Mouse (Mus musculus) stomach, postnatal 0 days (tissue): ENCODE results near the gene Mpp2. TPM values are rescaled to one million over a fixed set of nuclear protein-coding genes. Genes with fewer than 3 reads are reported as not detected.

Experiments
- ATAC-seq: fragments of 200-750 bp; cut with Nextera tagmentation; 2 replicates; pipeline ENCODE4 v1.8.0; 2017; ENCODE audit not compliant: low FRiP score, low TSS enrichment
- DNase-seq: peaks from one replicate; pipeline ENCODE4 v3.0.0-alpha.2; 2016; ENCODE audit warnings: low spot score
- H3K27ac ChIP-seq: fragments of 300-500 bp; sonication (generic); replicated peaks from 2 replicates; pipeline ENCODE4 v1.5.1; 2014; ENCODE audit warnings: mild to moderate bottlenecking, control low read depth
- H3K27me3 ChIP-seq: fragments of 300-500 bp; sonication (generic); 2 replicates; pipeline ENCODE4 v1.6.1; 2014; ENCODE audit warnings: low read length; ENCODE audit not compliant: control insufficient read depth, insufficient read depth
- H3K36me3 ChIP-seq: fragments of 300-500 bp; sonication (generic); 2 replicates; pipeline ENCODE4 v1.6.1; 2014; ENCODE audit warnings: low read length, mixed read lengths; ENCODE audit not compliant: control insufficient read depth, insufficient read depth
- H3K4me1 ChIP-seq: fragments of 300-500 bp; sonication (generic); replicated peaks from 2 replicates; pipeline ENCODE4 v1.6.1; 2014; ENCODE audit warnings: antibody characterized with exemption; ENCODE audit not compliant: control insufficient read depth, insufficient read depth
- H3K4me2 ChIP-seq: fragments of 300-500 bp; sonication (generic); replicated peaks from 2 replicates; pipeline ENCODE4 v1.6.1; 2014; ENCODE audit warnings: low read depth, mild to moderate bottlenecking, control low read depth, moderate library complexity
- H3K4me3 ChIP-seq: fragments of 300-500 bp; sonication (generic); 2 replicates; pipeline ENCODE4 v1.5.1; 2014; ENCODE audit warnings: low read depth, low read length, control low read depth
- H3K9ac ChIP-seq: fragments of 300-500 bp; sonication (generic); 2 replicates; pipeline ENCODE4 v1.6.1; 2014; ENCODE audit warnings: mild to moderate bottlenecking, low read length, control low read depth, mixed read lengths
- H3K9me3 ChIP-seq: fragments of 300-500 bp; sonication (generic); 2 replicates; pipeline ENCODE4 v1.6.1; 2016; ENCODE audit warnings: low read length; ENCODE audit not compliant: control insufficient read depth
- CTCF ChIP-seq: IDR thresholded peaks from 2 replicates; pipeline ENCODE4 v1.5.1; 2016; ENCODE audit warnings: antibody characterized with exemption, low read depth, mild to moderate bottlenecking, moderate library complexity
- EP300 ChIP-seq: optimal IDR thresholded peaks from 2 replicates; pipeline ENCODE3; 2016; ENCODE audit warnings: antibody characterized with exemption
- WGBS: fragments of 180-500 bp; shearing (Covaris S2); extraction: QIAGEN DNeasy Blood & Tissue Kit; methylation state at CpG from one replicate; pipeline ENCODE4 v1.1.7; 2014; 5-methylcytosine and 5-hydroxymethylcytosine counted together
- polyA plus RNA-seq: library from polyadenylated mRNA; unstranded; fragments of >200 nt; fragmentation: Nextera tagmentation; extraction: Ambion mirVana; gene quantifications from 2 replicates; pipeline ENCODE4 v1.2.1, GENCODE M21; 2015

Mpp2 gene
- polyA plus RNA-seq, 1 experiment from 2014 or later: 2.8 TPM

DNA sequence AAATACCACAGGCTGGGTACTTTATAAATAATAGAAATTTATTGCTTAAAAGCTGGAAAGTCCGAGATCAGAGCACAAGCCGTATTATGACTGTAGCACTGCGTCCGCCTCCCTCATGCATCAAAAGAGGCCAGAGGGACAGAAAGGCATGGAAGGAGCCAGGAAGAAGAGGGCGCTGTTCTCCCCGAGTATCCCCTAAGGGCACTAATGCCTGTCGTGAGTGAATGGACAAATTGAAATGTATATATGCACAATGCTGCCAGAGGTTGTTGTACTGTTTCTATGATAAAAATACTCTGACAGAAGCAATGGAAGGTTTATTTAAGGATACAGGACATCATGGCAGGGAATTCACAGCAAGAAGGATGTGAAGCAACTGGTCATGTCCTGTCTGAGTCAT, 58.3 kb downstream of the Mpp2 start:
- no peaks in the 10 kb centered on the region for H3K36me3 ChIP-seq
- ATAC-seq (no peak), DNase-seq (no peak)
- H3K4me3 ChIP-seq: no peak overlapping the region
- H3K9me3 ChIP-seq: no peaks in the 10 kb centered on the region
- H3K4me1 ChIP-seq: no peaks in the 10 kb centered on the region
- TF ChIP-seq EP300 (no peak), CTCF (peak; percentile 18; the same call in 1 of the 2 replicates)
- H3K27ac ChIP-seq: no peak overlapping the region
- 39% methylated on average over 7 of the region's 7 CpGs for WGBS
- H3K4me2 ChIP-seq: no peak overlapping the region
- no peak overlapping the region for H3K9ac ChIP-seq
- H3K27me3 ChIP-seq: no peaks in the 10 kb centered on the region

DNA sequence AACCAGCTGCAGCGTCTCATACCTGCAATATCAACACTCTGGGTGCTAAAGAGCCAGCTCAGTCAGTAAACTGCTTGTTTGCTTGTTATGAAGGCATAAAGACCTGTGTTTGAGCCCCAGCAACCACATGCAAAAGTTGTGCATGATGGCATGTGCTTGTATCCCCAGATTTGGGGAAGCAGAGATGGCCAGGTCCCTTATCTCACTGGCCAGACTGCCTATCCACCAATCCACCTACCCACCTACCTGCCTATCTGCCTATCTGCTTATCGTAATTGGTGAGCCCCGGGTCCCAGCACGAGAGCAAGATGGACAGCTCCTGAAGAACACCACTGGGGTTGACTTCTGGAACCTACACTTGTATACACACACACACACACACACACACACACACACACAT, 59.0 kb downstream of the Mpp2 start:
- DNase-seq: no peak
- no peaks in the 10 kb centered on the region for H3K36me3 ChIP-seq
- no peak for ATAC-seq
- no peak overlapping the region for H3K9ac ChIP-seq
- H3K27me3 ChIP-seq: no peaks in the 10 kb centered on the region
- H3K4me3 ChIP-seq: no peak overlapping the region
- no peak overlapping the region for H3K4me2 ChIP-seq
- H3K4me1 ChIP-seq: no peaks in the 10 kb centered on the region
- WGBS: 77% methylated on average over 4 of the region's 4 CpGs
- no peaks in the 10 kb centered on the region for H3K9me3 ChIP-seq
- TF ChIP-seq EP300 (no peak), CTCF (no peak)
- H3K27ac ChIP-seq: no peak overlapping the region

DNA sequence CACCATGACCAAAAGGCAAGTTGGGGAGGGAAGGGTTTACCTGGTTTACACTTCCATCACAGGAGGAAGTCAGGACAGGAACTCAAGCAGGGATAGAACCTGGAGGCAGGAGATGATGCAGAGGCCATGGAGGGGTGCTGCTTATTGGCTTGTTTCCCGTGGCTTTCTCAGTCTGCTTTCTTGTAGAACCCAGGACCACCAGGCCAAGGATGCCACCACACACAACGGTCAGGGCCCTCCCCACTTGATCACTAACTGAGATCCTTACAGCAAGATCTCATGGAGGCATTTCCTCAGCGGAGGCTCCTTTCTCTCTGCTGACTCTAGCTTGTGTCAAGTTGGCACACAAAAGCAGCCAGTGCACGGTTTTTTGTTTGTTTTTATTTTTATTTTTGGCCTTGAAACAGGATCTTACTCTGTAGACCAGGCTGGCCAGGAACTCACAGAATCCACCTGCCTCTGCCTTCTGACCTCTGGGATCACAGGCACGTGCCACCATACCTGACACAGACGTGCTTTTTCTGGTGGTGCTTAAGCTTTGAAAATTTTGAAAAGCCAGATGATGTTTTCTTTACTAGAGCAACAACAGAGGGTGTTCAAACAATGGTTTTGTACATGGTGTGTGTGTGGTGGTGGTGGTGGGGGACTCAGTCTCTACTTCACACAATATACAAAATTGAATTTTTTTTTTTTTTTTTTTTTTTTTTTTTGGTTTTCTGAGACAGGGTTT, 60.1 kb downstream of the Mpp2 start, which contains the start of gene Mpp3:
Gene Mpp3, minus strand, starts transcription at position 375 of the 730 bp plus-strand sequence.
- Histone ChIP-seq H3K36me3 (no peaks in the 10 kb centered on the region), H3K27ac (no peak within 1 kb of the TSS), H3K9ac (no peak within 1 kb of the TSS), H3K4me2 (peak within 1 kb of the TSS; percentile 90), H3K4me1 (no peaks in the 10 kb centered on the region), H3K27me3 (no peaks in the 10 kb centered on the region), H3K4me3 (peak within 1 kb of the TSS; percentile 60), H3K9me3 (no peaks in the 10 kb centered on the region)
- TF ChIP-seq CTCF: no peak
- no peak for TF ChIP-seq EP300
- 74% methylated on average over 6 of the region's 6 CpGs for WGBS
- DNase-seq: no peak
- ATAC-seq: no peak

DNA sequence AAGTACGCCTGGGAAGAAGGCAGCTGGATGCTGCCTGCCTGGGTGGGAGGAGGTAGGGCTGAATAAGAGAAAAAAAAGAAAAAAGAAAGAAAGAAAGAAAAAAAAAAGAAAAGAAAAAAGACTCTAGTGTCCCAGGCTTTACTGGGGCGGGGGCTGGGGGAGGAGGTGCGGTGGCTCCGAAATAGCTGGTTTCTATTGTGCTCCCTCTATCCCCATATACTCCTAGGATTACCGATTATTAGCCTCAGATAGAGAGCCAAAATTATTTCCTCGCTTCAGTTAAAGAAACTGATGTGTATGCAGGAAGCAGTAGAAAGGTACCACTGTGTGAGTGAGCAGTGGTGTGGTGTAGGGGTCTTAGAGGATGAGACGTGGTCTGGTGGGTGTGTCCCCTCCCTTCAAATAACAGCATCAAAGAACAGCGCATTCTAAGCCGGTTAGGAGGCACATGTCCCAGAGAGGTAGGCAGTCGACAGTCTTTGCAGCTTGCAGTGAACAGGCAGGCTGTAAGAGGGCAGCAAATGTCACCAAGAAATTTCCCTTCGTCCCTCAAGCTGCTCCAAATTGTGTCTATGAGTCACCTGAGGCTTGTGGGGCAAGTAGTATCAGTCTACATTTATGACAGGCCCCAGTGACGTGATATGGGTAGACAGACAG, 60.8 kb downstream of the Mpp2 start:
- Histone ChIP-seq H3K9ac (no peak overlapping the region), H3K27ac (no peak overlapping the region), H3K4me3 (peak overlapping the region; percentile 60), H3K27me3 (no peaks in the 10 kb centered on the region), H3K4me2 (peak overlapping the region; percentile 90), H3K4me1 (no peaks in the 10 kb centered on the region), H3K9me3 (no peaks in the 10 kb centered on the region), H3K36me3 (no peaks in the 10 kb centered on the region)
- WGBS: 9% methylated on average over 12 of the region's 12 CpGs
- TF ChIP-seq CTCF: peak; percentile 36
- TF ChIP-seq EP300: no peak
- DNase-seq (no peak), ATAC-seq (no peak)

DNA sequence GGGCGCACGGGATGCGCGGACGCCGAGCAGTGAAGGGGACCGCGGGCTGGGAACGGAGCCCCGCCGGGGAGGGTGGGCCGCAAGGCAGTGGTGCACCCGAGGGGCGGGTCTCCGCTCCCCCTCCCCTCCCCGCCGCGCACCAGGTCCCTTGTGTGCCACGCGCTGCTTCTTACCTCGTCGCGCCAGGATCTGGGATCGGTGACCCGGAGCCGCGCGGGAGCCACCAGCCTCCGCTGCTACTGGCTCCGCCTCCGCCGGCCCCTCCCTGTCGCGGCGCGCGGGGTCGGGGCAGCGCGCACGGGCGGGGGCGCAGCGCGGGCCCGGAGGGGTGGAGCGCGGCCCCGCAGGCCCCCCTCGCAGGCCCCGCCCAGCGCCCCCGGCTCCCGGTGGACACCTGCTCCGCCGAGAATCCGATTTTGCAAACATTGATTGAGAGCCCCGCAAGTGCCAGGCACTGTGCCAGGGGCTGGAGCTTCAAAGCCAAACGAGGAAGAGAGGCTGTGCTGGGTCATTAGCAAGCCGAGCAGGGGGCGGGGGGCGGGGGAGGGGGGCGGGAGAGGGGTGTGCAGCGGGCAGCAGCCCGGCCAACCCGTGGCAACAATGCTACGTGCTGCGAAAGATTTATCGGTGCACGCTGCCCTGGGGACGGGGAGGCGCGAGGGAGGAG, 61.5 kb downstream of the Mpp2 start:
- no peak for TF ChIP-seq CTCF

More for the DNA sequence above, 61.5 kb downstream of the Mpp2 start:
- Histone ChIP-seq H3K4me3 (peak overlapping the region; percentile 60), H3K36me3 (no peaks in the 10 kb centered on the region), H3K9ac (peak overlapping the region; percentile 66), H3K4me1 (no peaks in the 10 kb centered on the region), H3K4me2 (peak overlapping the region; percentile 90), H3K27ac (0 out of 2 replicates have a peak overlapping the region, but pooled peaks have one; percentile 45), H3K9me3 (no peaks in the 10 kb centered on the region), H3K27me3 (no peaks in the 10 kb centered on the region)
- WGBS: under 1% methylated on average over 42 of the region's 73 CpGs
- ATAC-seq (peak; percentile 78), DNase-seq (peak; percentile 79)
